Mouse (Mus musculus) G1E (cell line): Measurements from ENCODE around the gene Btbd11.

Experiments
- CTCF ChIP-seq: IDR thresholded peaks from 2 replicates; pipeline ENCODE4 v1.5.1; 2012; ENCODE audit warnings: low read depth, low read length, inconsistent platforms, mixed read lengths
- GATA1 ChIP-seq: IDR thresholded peaks from 2 replicates; pipeline ENCODE4 v1.6.1; 2012; ENCODE audit warnings: borderline replicate concordance, low read length, inconsistent platforms, mixed read lengths
- GATA2 ChIP-seq: IDR thresholded peaks from 2 replicates; pipeline ENCODE4 v1.6.1; 2012; ENCODE audit warnings: low read depth, low read length, inconsistent platforms, borderline replicate concordance

DNA sequence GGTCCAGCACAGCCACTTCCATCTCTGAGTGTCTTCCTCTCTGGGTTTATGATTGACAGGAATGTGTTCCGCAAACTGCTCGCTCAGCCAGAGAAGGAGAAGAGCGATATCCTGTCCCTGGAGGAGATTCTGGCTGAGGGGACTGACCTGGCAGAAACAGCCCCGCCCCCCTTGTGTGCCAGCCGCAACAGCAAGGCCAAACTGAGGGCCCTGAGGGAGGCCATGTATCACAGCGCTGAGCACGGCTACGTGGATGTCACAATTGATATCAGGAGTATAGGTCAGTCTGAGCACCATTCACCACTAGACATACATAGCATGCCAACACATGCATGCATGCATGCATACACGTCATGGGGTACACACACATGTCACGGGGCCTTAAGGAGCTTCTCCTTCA, 245.4 kb downstream of the Btbd11 start:
- TF ChIP-seq CTCF, result no peak
- no peak for TF ChIP-seq GATA2
- no peak for TF ChIP-seq GATA1
